Mouse (Mus musculus): ENCODE results near the gene Slc29a1. TPM values are rescaled to one million over a fixed set of nuclear protein-coding genes. Genes with fewer than 3 reads are reported as not detected.

Slc29a1 gene
- polyA plus RNA-seq, 1 experiment: 102 TPM

DNA sequence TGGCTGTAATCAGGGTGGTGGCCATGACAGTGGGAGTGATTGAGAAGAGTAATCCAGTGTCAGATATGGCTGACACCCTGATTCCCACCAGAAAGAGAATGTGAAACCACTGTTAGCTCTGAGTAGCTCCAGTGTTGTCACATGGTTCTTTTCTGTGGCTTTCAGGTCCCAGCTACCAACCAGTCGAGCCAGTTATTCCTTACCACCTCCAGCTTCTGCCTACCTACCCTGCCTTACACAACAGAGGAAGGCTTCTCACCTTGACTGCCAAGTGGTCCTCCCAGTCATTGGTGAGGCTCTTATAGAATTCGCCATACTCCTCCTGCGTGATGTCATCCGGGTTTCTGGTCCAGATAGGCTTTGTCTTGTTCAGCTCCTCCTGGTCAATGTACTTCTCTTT is 29.4 kb downstream of the Slc29a1 start:
- no peak for DNase-seq (ENCODE audit: low read depth)

DNA sequence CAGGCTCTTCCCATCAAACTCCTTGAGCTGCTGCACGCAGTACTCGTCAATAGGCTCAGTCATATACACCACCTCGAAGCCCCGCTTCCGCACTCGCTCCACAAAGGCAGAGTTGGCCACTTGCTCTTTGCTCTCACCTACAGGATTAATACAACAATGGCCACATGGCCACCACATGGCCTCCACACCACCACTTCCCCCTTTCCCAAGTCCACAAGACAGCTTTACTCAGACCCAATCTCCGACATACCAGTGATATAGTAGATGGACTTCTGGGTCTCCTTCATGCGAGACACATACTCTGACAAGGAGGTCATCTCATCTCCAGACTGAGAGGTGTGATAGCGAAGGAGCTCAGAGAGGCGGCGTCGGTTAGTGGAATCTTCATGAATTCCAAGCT is 30.4 kb downstream of the Slc29a1 start:
- no peak for DNase-seq (ENCODE audit: low read depth)

DNA sequence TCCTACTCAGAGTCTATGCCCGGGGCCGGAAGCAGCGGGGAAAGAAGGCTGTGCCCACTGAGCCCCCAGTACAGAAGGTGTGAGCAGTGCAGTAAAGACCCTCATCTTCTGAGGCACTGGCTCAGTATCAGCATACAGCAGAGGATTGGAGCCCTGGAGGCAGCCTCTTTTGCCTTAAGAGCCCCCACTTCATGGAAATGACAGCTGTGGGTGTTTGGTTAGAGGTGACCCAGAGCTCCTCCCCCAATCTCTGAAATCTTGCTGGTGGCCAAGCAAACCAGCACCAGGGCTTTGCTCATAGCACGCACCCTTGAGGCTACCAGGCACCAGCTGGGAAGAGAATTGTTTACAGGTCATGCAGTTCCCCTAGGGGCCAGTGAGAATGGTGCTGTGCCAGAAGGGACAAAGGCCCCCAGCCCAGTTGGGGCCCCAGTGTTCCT is 32.2 kb downstream of the Slc29a1 start:
- no peak for DNase-seq (ENCODE audit: low read depth)

DNA sequence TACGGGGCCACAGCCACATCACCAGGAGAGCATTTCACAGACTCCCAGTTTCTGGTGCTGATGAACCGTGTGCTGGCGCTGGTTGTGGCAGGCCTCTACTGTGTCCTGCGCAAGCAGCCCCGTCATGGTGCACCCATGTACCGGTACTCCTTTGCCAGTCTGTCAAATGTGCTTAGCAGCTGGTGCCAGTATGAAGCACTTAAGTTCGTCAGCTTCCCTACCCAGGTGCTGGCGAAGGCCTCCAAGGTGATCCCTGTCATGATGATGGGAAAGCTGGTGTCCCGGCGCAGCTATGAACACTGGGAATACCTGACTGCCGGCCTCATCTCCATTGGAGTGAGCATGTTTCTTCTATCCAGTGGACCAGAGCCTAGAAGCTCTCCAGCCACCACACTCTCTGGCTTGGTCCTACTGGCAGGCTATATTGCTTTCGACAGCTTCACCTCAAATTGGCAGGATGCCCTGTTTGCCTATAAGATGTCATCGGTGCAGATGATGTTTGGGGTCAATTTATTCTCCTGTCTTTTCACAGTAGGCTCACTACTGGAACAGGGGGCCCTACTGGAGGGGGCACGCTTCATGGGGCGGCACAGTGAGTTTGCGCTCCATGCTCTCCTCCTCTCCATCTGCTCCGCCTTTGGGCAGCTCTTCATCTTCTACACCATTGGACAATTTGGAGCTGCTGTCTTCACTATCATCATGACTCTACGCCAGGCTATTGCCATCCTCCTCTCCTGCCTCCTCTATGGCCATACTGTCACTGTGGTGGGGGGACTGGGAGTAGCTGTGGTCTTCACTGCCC is 32.8 kb downstream of the Slc29a1 start:
- no peak for DNase-seq (ENCODE audit: low read depth)

DNA sequence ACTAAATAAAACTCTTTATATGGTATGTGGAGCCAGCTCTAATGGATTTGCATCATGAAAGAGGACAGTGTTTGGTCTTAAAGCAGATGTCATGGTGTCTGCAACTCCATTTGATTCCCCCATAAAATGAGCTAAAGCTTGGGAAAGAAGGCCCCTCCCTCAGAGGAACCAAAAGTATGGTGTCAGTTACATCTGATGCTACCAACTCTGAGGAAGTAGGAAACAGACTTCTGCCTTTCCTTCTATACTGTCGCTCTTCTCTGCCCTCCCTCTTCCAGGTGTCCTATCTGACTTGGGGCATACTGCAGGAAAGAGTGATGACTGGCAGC is 33.4 kb downstream of the Slc29a1 start:
- no peak for DNase-seq (ENCODE audit: low read depth)

DNA sequence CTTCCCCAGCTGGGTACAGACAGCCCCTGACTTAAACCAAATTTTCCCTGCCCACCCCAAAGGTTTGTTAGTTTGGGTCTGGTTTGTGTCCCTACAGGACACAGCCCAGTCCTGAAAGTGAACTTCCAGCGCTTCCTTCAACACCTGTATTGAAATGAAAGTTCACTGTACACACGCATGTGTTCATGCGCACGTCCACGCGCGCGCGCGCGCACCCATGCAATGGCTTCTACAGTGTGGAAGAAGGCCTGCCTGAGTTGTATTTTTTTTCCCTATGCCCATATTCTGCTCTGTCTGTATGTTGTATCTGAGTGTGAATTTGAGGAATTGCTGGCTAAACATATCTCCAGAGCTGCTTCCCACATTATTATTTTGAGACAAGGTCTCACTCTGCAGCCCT is 34.3 kb downstream of the Slc29a1 start:
- DNase-seq (ENCODE audit: low read depth): no peak

DNA sequence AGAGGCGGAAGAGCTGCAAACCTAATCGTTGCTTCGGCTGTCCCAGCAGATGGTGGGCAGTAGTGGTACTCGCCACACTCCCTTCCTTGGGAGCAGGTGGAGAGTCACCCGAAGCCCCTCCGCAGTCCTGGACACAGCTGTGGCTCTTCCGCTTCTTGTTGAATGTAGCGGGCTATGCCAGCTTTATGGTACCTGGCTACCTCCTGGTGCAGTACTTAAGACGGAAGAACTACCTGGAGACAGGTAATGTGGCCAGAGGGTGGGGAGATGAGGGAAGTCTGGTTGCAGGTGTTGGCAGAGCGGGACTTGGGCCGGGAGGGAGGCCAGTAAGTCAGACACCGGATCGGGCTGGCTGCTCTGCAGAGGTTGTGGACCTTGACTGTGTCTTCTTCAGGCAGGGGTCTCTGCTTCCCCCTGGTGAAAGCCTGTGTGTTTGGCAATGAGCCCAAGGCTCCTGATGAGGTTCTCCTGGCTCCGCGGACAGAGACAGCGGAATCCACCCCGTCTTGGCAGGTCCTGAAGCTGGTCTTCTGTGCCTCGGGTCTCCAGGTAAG is 34.8 kb downstream of the Slc29a1 start:
- no peak for DNase-seq (ENCODE audit: low read depth)

DNA sequence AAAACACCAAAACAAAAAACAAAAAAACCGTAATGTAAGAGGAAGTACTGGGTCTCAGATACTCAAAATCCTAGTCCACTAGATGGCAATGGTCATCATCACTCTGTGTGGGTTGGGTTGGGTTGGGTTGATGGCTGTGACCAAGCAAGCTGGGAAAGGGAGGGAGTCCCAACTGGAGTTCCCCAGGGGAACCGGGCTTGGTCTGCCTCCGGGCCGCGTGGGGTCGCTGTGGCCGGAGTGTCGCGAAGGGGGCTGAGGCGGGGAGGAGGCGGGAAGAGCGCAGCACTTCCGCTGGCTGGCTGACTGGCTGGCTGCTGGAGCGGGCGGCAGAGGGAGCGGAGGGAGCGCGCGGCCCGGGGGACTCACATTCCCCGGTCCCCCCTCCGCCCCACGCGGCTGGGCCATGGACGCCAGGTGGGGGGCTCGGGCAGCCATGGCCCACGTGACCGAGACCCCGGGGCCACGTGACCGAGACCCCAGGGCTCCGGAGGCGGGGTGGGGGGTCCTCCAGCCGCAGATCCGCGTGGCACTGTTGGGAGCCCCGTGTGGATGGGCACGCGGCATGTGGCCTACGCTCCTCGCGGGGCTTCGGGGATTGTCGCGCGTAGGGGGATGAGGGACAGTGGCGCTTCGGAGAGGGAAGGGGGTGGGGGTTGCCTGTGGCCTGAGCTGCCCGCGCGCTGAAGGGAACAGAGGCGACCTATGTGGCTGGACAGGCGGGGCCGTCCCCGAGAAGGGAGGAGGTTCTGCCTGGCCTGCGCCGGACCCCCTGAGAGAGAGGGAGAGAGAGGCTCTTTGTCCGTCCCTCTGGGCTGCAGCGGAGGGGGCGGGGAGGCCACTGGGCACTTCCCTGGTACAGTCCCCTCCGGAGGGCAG is 35.5 kb downstream of the Slc29a1 start, which contains the start of gene Slc35b2:
Gene Slc35b2, plus strand, starts transcription at position 220 of the 876 bp plus-strand sequence.
- DNase-seq (ENCODE audit: low read depth): no peak

DNA sequence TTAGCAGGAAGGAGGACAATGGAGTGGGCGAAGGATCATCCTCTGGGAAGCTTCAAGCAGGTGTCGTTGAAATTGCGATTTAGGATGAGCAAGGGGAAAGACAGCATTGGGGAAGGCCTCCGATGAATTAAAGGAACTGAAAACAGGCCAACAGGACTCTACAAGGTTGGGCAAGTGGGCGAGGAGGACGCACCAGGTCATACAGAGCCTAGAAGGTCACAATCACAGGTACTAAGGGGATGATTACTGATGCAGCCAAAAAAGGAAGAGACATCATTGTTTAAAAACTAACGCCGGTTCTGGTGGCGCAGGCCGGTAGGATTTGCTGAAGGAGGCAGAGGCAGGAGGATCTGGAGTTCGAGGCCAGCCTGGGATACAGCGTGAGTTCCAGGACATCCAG is 36.2 kb downstream of the Slc29a1 start:
- no peak for DNase-seq (ENCODE audit: low read depth)

DNA sequence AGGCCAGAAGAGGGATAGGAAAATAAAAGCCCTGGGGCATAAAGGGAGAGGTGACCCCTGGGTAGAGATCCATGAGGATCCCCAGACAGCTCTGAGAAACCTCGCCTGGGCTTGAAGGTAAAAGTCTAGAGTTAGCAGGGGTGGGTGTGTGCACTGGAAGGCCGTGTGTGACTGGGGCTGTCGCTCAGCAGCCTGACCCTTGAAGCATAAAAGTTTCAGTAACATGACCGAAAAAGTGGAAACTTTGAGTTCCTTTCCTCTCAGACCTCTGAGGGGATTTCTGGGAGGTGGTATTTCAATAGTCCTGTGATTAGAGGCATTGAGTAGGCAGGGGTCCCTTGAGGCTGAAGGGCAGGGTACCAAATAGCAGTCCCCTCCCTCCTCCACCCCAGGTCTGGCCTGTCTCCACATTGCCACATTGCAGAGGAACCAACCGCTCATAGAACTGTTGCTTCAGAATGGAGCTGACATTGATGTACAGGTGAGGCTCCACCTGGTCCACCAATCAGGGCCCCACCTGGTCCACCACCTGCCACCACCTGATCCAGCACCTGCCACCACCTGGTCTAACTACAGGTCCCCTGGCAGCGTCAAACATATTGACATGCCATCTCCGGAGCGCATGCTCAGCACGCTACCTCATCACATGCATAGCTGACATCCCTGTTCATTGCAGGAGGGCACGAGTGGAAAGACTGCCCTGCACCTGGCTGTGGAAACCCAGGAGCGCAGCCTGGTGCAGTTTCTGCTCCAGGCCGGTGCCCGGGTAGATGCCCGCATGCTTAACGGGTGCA is 39.5 kb downstream of the Slc29a1 start:
- DNase-seq (ENCODE audit: low read depth): no peak

DNA sequence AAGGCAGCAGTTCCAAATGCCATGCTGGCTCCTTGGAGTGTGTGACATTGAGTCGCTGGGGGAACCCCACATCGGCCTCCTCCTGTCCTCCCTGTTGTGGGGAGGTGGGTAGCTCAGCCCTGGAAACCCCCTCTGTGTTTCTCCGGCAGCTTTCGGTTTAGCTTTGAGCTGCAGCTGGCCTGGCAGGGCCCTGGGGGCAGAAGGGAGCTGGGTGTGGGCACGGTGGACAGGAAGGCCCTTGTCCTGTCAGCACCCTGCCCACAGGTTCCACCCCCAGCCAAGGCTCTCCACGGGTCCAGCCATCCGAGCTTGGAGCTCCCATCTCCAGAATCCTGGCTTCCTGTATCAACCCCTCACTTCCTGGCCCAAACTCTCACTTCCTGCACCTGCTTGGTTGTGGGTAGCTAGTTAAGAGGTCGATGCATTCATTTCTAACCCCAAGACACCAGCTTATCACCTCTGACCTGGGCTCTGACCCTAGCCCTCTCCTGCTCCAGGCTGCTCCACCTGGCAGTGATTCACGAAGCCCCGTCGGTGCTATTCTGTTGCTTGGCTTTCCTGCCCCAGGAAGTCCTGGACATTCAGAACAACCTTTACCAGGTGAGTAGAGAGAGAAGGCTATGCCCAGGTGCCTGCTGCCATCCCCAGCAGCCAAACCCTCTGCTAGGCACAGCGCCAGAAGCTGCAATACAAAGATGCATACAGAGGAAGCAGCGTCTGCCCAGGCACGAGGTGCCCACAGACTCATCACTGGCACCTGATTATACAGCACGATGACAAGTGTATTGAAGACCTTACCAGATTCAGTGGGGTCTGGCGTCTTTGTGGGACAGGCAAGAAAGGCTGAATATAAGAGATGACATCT is 41.2 kb downstream of the Slc29a1 start:
- DNase-seq (ENCODE audit: low read depth): no peak

DNA sequence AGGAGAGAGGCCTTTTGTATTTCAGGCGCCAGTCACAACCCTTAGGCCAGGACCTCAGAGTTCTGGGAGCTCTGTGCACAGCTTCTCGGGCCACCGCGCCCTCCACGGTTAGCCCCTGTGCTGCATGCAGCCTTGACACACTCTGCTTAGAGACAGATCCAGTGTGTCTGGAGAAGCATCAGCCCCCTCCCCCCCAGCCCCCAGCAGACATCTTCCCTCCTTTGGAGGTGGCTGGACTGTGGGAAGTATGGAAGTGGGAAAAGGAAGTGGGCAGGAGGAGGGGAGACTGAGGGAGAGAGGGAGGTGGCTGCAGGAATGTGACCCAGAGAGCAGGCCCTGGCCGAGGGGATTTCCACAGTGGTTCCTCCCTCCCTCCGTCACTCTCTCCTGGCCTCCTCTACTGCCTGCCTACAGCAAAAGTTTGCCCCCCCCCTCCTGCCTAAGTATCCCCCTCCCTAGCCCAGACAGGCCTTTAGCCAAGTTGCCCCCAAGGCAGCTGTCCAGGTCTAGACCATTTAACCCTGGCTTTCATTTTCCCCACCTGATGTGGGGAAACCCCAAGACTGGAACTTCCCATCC is 42.1 kb downstream of the Slc29a1 start:
- DNase-seq (ENCODE audit: low read depth): no peak

DNA sequence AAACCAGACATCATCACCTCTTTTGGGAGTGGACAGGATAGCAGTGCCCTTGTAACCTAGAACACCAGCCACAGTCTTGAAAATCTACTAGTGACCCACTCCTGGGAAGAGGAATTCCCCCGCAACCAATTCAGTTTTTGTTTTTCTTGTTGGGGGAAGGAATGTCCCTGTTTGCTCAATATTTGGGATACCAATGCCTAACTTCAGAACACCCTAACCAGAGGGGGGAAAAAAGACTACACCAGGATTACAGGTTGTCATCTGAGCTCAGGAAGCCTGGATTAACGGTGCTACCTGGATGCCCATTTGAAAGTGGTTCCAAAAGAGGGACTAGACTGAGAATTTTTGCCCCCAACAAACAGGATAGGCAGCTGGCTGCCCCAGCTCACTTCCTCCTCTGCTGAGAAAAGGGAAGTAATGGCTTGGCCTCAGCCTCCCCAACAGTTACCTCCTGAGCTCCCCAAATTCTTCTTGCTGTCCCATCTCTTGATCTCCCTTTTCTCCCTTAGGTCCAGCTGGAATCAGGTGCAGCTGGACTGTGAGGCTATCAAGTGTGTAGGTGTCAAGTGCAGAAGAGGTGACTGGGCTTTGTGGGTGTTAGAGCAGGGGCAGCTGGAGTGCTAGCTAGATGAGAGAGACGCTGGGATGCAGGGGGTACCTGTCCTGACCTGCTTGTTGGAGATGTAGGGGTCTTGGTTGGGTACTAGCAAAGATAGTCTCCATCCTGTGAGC is 42.7 kb downstream of the Slc29a1 start:
- no peak for DNase-seq (ENCODE audit: low read depth)

DNA sequence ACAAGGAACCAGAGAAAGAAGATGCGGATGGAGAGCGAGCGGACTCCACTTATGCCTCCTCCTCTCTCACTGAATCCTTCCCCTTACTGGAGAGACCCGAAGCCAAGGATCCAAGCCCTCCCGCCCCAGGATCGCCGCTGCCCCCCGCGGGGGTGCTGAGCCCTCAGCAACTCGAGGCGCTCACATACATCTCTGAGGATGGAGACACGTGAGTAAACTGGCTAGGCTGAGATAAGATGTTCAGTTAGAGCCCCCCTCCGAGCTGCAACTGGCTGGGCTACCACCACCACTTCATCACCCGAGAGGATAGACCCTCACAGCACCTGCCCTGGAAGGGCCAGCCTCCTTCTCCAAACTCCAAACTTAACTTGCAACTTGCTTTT is 43.3 kb downstream of the Slc29a1 start:
- no peak for DNase-seq (ENCODE audit: low read depth)

DNA sequence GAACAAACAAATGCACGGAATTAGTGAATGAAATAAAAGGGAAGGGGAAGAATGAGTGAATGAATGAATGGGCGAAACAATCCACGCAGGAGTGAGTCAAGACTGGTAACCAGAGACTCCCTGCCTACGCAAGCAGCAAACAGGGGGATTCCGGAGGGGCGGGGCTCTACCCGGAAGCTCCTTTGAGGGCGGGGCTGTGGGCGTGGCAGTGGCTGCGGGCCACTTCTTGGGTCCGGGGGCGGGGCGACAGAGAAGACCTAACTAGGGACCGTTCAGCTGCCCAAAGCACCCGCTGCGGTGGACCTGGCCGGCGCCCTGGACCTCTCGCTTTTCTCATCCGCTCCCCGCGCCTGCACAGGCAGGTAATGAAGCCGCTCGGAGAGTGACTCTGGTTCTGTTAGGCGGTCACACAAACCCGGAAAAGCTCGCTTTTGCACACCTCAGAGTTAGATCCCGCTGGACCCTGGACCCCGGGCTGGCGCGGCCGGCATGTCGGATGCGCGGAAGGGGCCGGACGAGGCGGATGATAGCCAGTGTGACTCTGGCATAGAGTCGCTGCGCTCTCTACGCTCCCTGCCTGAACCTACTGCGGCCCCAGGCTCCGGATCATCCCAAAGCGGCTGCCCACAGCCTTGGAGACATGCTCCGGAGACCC is 43.8 kb downstream of the Slc29a1 start, which contains the start of gene Nfkbie:
Gene Nfkbie, plus strand, starts transcription at position 252 of the 655 bp plus-strand sequence.
- DNase-seq (ENCODE audit: low read depth): no peak

DNA sequence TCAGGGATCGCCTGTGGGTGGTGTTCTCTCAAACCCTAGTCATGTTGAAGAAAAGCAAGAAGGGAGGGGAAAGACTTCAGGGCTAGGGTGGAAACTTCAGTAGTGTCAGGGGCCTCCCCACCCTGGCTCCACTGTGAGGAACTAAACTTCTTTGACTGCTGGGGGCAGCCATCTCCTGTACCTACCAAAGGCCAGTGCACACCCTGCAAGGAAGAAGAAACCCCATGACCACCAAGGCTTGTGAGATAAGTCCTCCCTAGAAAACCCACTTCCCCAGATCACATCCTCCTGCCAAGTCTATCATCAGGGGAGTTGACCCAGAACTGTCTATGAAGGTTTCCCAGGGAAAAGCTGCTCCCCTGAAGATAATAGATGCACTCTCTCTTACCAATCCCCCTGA is 45.0 kb downstream of the Slc29a1 start:
- DNase-seq (ENCODE audit: low read depth): no peak

DNA sequence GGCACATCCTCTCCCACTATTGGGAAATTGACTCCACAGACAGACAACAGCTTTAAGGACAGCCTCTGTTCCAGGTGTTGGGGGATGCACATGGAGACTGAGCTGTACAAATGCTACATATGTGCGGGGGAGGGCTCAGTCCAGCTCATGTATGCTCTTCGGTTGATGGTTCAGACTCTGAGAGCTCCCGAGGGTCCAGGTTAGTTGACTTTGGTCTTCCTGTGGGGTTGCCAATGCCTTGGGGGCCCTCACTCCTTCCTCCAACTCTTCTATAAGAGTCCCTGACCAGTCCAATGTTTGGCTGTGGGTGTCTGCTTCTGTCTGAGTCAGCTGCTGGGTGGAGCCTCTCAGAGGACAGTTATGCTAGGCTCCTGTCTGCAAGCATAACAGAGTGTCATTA is 46.3 kb downstream of the Slc29a1 start:
- DNase-seq (ENCODE audit: low read depth): no peak

DNA sequence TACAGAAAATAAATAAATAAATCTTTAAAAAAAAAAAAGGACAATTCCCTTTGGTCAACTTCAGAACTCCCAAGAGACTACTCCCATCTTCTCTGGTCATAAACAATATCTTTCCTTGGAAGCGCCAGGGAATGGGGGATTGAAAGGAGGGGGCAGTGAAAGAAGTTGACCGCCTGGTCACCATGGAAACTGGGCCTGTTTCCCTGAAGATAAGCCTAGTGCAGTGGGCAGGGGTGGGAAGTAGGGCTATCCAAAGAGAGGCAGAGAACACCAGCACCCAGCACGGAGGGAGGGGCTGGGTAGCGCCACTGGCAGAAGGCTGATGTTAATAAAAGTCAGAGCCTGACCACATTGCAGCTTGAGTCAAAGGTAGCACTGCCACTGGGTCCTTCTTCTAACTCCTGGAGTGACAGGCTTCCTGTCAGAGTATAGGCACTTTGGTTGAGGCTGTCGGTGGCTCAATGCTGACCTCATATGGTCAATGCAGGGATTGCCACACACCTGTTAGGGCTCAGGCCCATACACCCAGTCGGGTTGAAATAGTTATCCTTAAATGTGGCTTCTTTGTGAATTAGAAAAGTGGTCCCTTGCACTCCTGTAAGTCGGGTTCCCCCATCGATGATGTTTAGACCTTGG is 47.5 kb downstream of the Slc29a1 start:
- no peak for DNase-seq (ENCODE audit: low read depth)

Measured in gonadal fat pad, adult 2 months (tissue).